Mouse (Mus musculus) myocyte (in vitro differentiated cells): ENCODE data around the gene Mgmt.

Experiments
- E2F4 ChIP-seq: IDR thresholded peaks from one replicate; pipeline ENCODE4 v1.6.1; 2011; ENCODE audit warnings: mild to moderate bottlenecking, control low read depth, moderate library complexity; ENCODE audit not compliant: insufficient read depth
- MAX ChIP-seq: IDR thresholded peaks from one replicate; pipeline ENCODE4 v1.6.1; 2011; ENCODE audit warnings: low read depth, mild to moderate bottlenecking, control low read depth
- POLR2A ChIP-seq: IDR thresholded peaks from one replicate; pipeline ENCODE4 v1.6.1; 2011; ENCODE audit warnings: low read depth, mild to moderate bottlenecking, control low read depth, moderate library complexity; ENCODE audit not compliant: insufficient read length
- USF1 ChIP-seq: IDR thresholded peaks from one replicate; pipeline ENCODE4 v1.6.1; 2011; ENCODE audit warnings: low read depth, mild to moderate bottlenecking, control low read depth, moderate library complexity

DNA sequence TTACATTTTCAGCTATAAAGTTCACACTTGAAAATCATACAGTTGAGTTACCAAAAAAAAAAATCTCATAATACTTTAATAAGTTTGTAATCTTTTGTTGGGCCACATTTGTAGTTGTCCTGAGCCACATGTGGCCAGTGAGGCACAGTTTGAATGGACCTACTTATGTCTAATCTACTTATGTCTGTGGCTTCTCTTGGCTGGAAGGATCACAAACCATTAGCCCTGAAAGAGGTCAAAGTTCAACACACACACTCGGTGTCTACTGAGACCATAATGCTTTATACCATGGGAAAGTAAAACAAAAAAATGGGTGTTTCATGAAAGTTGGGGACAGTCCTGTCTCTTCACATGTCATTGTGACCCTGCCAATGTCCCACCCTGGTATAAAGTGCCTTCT is 3.1 kb downstream of the Mgmt start:
- no peak for TF ChIP-seq E2F4
- no peak for TF ChIP-seq POLR2A
- TF ChIP-seq USF1, result no peak
- TF ChIP-seq MAX, result no peak
